Mouse (Mus musculus) forebrain, postnatal 0 days (tissue): ENCODE results near the gene Atp6v0a4. TPM values are rescaled to one million over a fixed set of nuclear protein-coding genes. Genes with fewer than 3 reads are reported as not detected.

Experiments used
- ATAC-seq: fragments of 200-750 bp; cut with Nextera tagmentation; 2 replicates; pipeline ENCODE4 v1.8.0; 2017; ENCODE audit warnings: mild to moderate bottlenecking, moderate library complexity
- DNase-seq: peaks from one replicate; pipeline ENCODE4 v3.0.0-alpha.2; 2015
- H3K27ac ChIP-seq: fragments of 300-500 bp; sonication (generic); 2 replicates; pipeline ENCODE4 v1.5.1; 2014; ENCODE audit warnings: low read depth, mild to moderate bottlenecking, antibody characterized with exemption, low read length, moderate library complexity, mixed read lengths
- H3K27me3 ChIP-seq: fragments of 300-500 bp; sonication (generic); 2 replicates; pipeline ENCODE4 v1.6.1; 2014; ENCODE audit warnings: mild to moderate bottlenecking, low read length, mixed read lengths; ENCODE audit not compliant: insufficient read depth
- H3K36me3 ChIP-seq: fragments of 300-500 bp; sonication (generic); 2 replicates; pipeline ENCODE4 v1.6.1; 2014; ENCODE audit warnings: mild to moderate bottlenecking, moderate library complexity; ENCODE audit not compliant: insufficient read depth
- H3K4me1 ChIP-seq: fragments of 300-500 bp; sonication (generic); 2 replicates; pipeline ENCODE4 v1.6.1; 2014; ENCODE audit warnings: antibody characterized with exemption; ENCODE audit not compliant: insufficient read depth
- H3K4me2 ChIP-seq: fragments of 300-500 bp; sonication (generic); 2 replicates; pipeline ENCODE4 v1.6.1; 2014; ENCODE audit warnings: low read depth, mild to moderate bottlenecking, moderate library complexity
- H3K4me3 ChIP-seq: fragments of 300-500 bp; sonication (generic); 2 replicates; pipeline ENCODE4 v1.5.1; 2014; ENCODE audit warnings: low read depth, low read length, mixed read lengths
- H3K9ac ChIP-seq: fragments of 300-500 bp; sonication (generic); 2 replicates; pipeline ENCODE4 v1.6.1; 2014; ENCODE audit warnings: mild to moderate bottlenecking
- H3K9me3 ChIP-seq: fragments of 300-500 bp; sonication (generic); 2 replicates; pipeline ENCODE4 v1.6.1; 2016; ENCODE audit warnings: low read length
- CTCF ChIP-seq: sonication (generic); IDR thresholded peaks from 2 replicates; pipeline ENCODE4 v1.5.1; 2016; ENCODE audit warnings: antibody characterized with exemption, control low read depth, low read depth
- WGBS: fragments of 180-500 bp; shearing (Covaris S2); extraction: QIAGEN DNeasy Blood & Tissue Kit; methylation state at CpG from one replicate; pipeline ENCODE4 v1.1.7; 2014; 5-methylcytosine and 5-hydroxymethylcytosine counted together
- polyA plus RNA-seq: library from polyadenylated mRNA; unstranded; fragments of >200 nt; fragmentation: Nextera tagmentation; extraction: Ambion mirVana; gene quantifications from 2 replicates; pipeline ENCODE4 v1.2.1, GENCODE M21; 2015
- total RNA-seq: library from RNA; depleted of rRNA; stranded (reverse); fragments of >200 nt; gene quantifications from 2 replicates; pipeline ENCODE4 v1.2.3, GENCODE M21; 2014

The Atp6v0a4 gene
- total and polyA plus RNA-seq, 2 experiments from 2014 or later, result 0.15 to 0.33 TPM

DNA sequence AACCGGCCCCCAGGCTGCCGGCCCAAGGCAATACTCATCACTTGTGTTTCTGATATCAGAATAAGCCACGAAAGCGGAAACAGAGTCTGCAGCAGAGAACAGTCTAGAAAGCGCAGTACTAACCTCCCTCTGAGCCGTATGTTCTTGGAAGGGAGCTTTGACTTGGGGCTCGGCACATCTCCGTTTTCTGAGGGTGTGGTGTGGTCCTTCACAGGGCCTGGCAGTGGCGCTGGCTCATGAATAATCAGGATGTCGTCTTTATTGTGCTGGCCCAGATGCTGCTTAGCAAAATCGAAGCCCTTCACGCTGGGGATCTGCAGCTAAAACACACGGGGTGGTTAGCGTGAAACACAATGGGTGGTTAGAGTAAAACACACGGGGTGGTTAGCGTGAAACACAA is 33.5 kb upstream of the Atp6v0a4 start:
- no peak overlapping the region for H3K9ac ChIP-seq
- no peak for DNase-seq
- no peak overlapping the region for H3K27ac ChIP-seq
- ATAC-seq, result no peak
- H3K9me3 ChIP-seq, result no peaks in the 10 kb centered on the region
- 46% methylated on average over 16 of the region's 16 CpGs for WGBS
- H3K27me3 ChIP-seq, result no peaks in the 10 kb centered on the region
- no peak for TF ChIP-seq CTCF
- H3K4me2 ChIP-seq, result no peak overlapping the region
- peaks cover 3% of the 10 kb centered on the region; the same call in 1 of the 2 replicates for H3K4me1 ChIP-seq
- H3K36me3 ChIP-seq, result peaks cover 12% of the 10 kb centered on the region
- no peak overlapping the region for H3K4me3 ChIP-seq

DNA sequence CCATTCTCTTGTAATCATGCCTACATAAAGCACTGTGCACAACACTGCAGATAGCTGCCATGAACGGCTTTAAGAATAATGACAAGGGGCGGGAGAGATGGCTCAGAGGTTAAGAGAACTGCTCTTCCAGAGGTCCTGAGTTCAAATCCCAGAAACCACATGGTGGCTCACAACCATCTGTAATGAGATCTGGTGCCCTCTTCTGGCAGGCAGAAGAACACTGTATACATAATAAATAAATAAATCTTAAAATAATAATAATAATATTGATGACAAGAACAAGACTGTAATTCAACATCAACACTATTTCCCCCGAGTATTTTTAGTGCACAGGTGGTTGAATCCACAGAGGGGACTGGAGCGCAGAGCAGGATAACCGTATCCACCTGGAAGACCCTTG is 31.8 kb upstream of the Atp6v0a4 start:
- Histone ChIP-seq H3K4me3 (no peak overlapping the region), H3K9me3 (no peaks in the 10 kb centered on the region), H3K9ac (no peak overlapping the region), H3K4me1 (peaks cover 3% of the 10 kb centered on the region; the same call in 1 of the 2 replicates), H3K4me2 (no peak overlapping the region), H3K27ac (no peak overlapping the region), H3K27me3 (no peaks in the 10 kb centered on the region), H3K36me3 (peaks cover 22% of the 10 kb centered on the region)
- ATAC-seq, result no peak
- DNase-seq, result no peak
- WGBS, result 96% methylated on average over 5 of the region's 5 CpGs
- TF ChIP-seq CTCF, result no peak

DNA sequence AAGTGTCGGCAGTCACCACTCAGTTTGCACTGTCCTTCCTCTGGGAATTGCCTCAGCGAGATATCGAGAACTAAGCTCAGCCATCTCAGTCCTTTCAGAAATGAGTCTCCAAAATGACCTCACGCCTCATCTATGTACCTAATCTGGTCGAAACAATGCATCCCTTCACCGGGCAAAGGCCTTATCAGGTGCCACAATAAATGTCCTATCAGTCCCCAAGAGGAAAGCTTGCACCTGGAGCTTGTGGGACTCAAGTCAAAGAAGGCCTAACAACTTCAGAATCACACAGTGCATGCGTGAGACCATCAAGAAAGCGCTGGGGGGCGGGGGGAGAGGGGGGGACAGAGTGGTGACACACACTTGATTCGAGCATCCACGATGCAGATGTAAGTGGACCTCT is 27.9 kb upstream of the Atp6v0a4 start:
- no peak for TF ChIP-seq CTCF
- Histone ChIP-seq H3K9ac (no peak overlapping the region), H3K4me2 (no peak overlapping the region), H3K4me3 (no peak overlapping the region), H3K27ac (no peak overlapping the region), H3K36me3 (peaks cover 34% of the 10 kb centered on the region), H3K4me1 (no peaks in the 10 kb centered on the region), H3K9me3 (no peaks in the 10 kb centered on the region), H3K27me3 (no peaks in the 10 kb centered on the region)
- no peak for DNase-seq
- no peak for ATAC-seq
- 87% methylated on average over 11 of the region's 11 CpGs for WGBS

DNA sequence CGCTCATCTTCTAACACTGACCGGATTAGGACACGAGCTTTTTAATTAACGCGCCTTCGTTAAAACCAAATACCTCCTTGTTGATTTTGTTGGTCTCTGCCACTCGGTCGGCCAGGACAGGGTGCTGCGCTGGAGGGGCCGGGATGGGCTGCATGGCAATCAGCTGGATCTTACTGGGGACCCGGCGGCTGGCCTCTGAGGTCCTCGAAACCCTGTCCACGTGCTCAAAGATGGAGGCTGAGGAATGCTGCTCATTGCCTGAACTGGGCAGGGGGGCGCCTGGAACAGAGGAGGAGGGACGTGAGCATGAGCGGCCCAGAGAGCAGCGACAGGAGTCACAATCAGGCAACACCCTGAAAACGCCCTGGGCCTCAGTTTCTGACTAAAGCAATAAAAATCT is 25.1 kb upstream of the Atp6v0a4 start:
- Histone ChIP-seq H3K36me3 (peaks cover 51% of the 10 kb centered on the region), H3K4me3 (no peak overlapping the region), H3K4me2 (no peak overlapping the region), H3K9me3 (no peaks in the 10 kb centered on the region), H3K4me1 (no peaks in the 10 kb centered on the region), H3K27me3 (no peaks in the 10 kb centered on the region), H3K9ac (no peak overlapping the region), H3K27ac (no peak overlapping the region)
- DNase-seq, result no peak
- ATAC-seq, result no peak
- WGBS, result 78% methylated on average over 19 of the region's 19 CpGs
- TF ChIP-seq CTCF, result no peak

DNA sequence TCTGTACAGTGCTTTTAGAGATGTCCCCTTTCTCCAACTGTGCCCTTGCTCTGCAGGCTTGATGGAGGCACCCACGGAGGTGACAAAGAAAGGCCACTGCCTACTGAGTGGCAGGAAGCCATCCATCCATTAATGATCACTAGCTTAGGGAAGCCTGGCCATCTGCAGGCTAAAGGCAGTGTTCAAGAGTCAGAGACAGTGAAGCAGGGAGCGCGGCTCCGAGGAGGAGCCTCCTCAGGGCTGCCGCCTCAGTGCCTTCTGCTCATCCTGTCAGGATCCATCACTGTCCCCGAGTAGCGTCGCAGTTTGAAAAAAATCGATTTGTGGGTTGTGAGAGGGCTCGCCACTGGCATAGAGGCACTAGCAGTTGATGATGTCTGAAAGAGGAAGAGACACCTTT is 24.2 kb upstream of the Atp6v0a4 start:
- Histone ChIP-seq H3K9ac (no peak overlapping the region), H3K36me3 (peaks cover 57% of the 10 kb centered on the region), H3K27me3 (no peaks in the 10 kb centered on the region), H3K4me3 (no peak overlapping the region), H3K4me1 (no peaks in the 10 kb centered on the region), H3K4me2 (no peak overlapping the region), H3K9me3 (no peaks in the 10 kb centered on the region), H3K27ac (no peak overlapping the region)
- TF ChIP-seq CTCF, result no peak
- ATAC-seq (no peak), DNase-seq (no peak)
- 91% methylated on average over 10 of the region's 10 CpGs for WGBS

DNA sequence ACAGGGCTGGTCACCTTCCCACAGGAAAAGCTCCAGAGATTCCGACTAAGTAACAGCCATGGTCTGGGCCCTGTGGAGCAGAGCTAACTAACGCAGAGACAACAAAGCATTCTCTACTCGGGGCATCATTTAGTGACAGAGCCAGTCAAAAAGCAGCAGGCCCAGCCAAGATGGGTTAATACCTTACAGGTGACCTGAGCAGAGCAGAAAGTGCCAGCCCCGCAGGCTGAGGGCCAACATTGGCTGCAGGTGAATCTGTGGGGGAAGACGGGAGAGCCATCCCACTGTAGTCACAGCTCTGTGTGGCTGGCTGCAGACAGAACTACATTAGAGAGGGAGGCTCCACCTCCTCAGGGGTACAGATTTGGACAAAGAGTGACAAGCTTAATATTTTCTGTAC is 22.9 kb upstream of the Atp6v0a4 start:
- Histone ChIP-seq H3K9ac (no peak overlapping the region), H3K36me3 (peaks cover 58% of the 10 kb centered on the region), H3K9me3 (no peaks in the 10 kb centered on the region), H3K4me1 (no peaks in the 10 kb centered on the region), H3K27me3 (no peaks in the 10 kb centered on the region), H3K4me3 (no peak overlapping the region), H3K27ac (no peak overlapping the region), H3K4me2 (no peak overlapping the region)
- 87% methylated on average over 5 of the region's 5 CpGs for WGBS
- DNase-seq, result no peak
- TF ChIP-seq CTCF, result no peak
- no peak for ATAC-seq

DNA sequence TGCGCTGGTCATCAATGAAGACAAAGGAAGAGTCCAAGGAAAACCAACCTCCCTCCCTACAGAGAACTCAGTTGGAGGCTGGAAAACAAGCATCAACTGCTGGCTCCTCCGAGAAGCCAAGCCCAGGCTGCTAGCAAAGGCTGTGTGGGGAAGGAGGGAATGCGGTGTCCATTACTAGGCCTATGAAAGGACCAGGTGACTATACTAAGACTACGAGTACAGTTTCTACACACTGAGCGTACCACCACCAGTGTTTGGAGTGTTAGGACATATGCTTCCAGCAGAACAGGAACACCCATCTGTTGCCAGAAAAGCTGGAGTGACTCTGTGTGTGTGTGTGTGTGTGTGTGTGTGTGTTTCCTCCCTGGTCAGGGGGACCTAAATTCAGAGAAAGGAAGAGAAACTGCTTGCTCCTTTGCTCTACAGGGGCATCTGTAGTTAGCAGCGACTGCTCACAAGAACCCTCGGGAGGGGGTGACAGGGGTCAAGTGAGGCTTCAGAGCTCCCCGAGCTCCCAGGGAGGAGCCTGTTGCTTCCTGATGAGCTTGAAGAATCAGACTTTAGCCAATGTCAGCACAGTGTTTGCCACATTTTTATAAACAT is 21.2 kb upstream of the Atp6v0a4 start:
- peak; percentile 29 for DNase-seq
- WGBS, result 66% methylated on average over 8 of the region's 8 CpGs
- ATAC-seq, result no peak; the same call in 1 of the 2 replicates
- no peak overlapping the region for H3K4me3 ChIP-seq
- no peak for TF ChIP-seq CTCF
- H3K9me3 ChIP-seq, result no peaks in the 10 kb centered on the region
- no peak overlapping the region for H3K4me2 ChIP-seq
- peaks cover 61% of the 10 kb centered on the region for H3K36me3 ChIP-seq
- no peaks in the 10 kb centered on the region for H3K27me3 ChIP-seq
- no peak overlapping the region for H3K9ac ChIP-seq
- no peak overlapping the region for H3K27ac ChIP-seq
- no peaks in the 10 kb centered on the region for H3K4me1 ChIP-seq
